25 mouse cellular contexts compared by ENCODE assay signal in genomic region chr19:37188366-37188948, GRCm38 (mm10).
"Had no signal": no experiment of that assay in that cellular context is flagged by ENCODE, and none has a peak within 500 bp of the region (broad histone marks: within the 10 kb centered on the region; RNA-seq: fewer than 3 reads in every experiment).

No protein-coding gene starts in this region.

- H3K4me3 ChIP-seq: heart, adult 2 months; heart, embryonic 12.5 days; hindbrain, embryonic 13.5 days; hindbrain, embryonic 15.5 days; kidney, embryonic 15.5 days; limb, embryonic 13.5 days; limb, embryonic 15.5 days; liver, embryonic 13.5 days; liver, embryonic 15.5 days had no signal

- H3K27ac ChIP-seq: heart, adult 2 months; hindbrain, embryonic 13.5 days; hindbrain, embryonic 15.5 days; hindbrain, postnatal 0 days; kidney, embryonic 15.5 days; kidney, postnatal 0 days; limb, embryonic 13.5 days; limb, embryonic 15.5 days; liver, embryonic 13.5 days; liver, embryonic 15.5 days had no signal

- DNase-seq: gastrocnemius, postnatal 14 days; gastrocnemius, postnatal 36 days; heart, adult 2 months; heart, postnatal 10 days; heart, postnatal 36 days; kidney, adult 11 months; kidney, adult 2 months; kidney, adult 9 months; kidney, postnatal 14 days; kidney, postnatal 36 days; layer of hippocampus, adult 9-11 months; layer of hippocampus, postnatal 36 days; left cerebral cortex, postnatal 4 days; liver, embryonic 13.5 days; lung, adult 18-20 months had no signal

- ATAC-seq: hindbrain, postnatal 0 days; intestine, embryonic 16.5 days had no signal

- H3K4me2 ChIP-seq: heart, embryonic 12.5 days; hindbrain, embryonic 13.5 days; hindbrain, embryonic 15.5 days; kidney, embryonic 15.5 days; limb, embryonic 13.5 days; limb, embryonic 15.5 days; liver, embryonic 13.5 days; liver, embryonic 15.5 days had no signal

- H3K36me3 ChIP-seq: heart, embryonic 12.5 days; hindbrain, embryonic 13.5 days; hindbrain, embryonic 15.5 days; kidney, embryonic 15.5 days; limb, embryonic 13.5 days; limb, embryonic 15.5 days; liver, embryonic 13.5 days; liver, embryonic 15.5 days had no signal

- H3K27me3 ChIP-seq: heart, embryonic 12.5 days; hindbrain, embryonic 13.5 days; hindbrain, embryonic 15.5 days; kidney, embryonic 15.5 days; limb, embryonic 13.5 days; limb, embryonic 15.5 days; liver, embryonic 15.5 days had no signal

- H3K9me3 ChIP-seq: heart, embryonic 12.5 days; hindbrain, embryonic 13.5 days; hindbrain, embryonic 15.5 days; kidney, embryonic 15.5 days; limb, embryonic 13.5 days; limb, embryonic 15.5 days; liver, embryonic 13.5 days; liver, embryonic 15.5 days had no signal

- H3K4me1 ChIP-seq: hindbrain, embryonic 13.5 days; hindbrain, embryonic 15.5 days; kidney, embryonic 15.5 days; limb, embryonic 13.5 days; limb, embryonic 15.5 days had no signal

- H3K9ac ChIP-seq: heart, embryonic 12.5 days; hindbrain, embryonic 13.5 days; hindbrain, embryonic 15.5 days; kidney, embryonic 15.5 days; limb, embryonic 13.5 days; limb, embryonic 15.5 days; liver, embryonic 13.5 days; liver, embryonic 15.5 days had no signal
